Mouse (Mus musculus) kidney, adult 2 months (tissue): ENCODE measurements around the gene Rasal3.

Experiments used
- CTCF ChIP-seq: fragments of 200-500 bp; conservative IDR thresholded peaks from 2 replicates; pipeline ENCODE4 v1.5.1; 2011; ENCODE audit warnings: low read depth, mild to moderate bottlenecking, control low read depth, low read length, moderate library complexity, mixed read lengths; ENCODE audit not compliant: insufficient read depth, insufficient read length
- POLR2A ChIP-seq: fragments of 200-500 bp; IDR thresholded peaks from one replicate; pipeline ENCODE4 v1.6.1; 2011; ENCODE audit warnings: low read depth, low read length, control low read depth

- TF ChIP-seq CTCF = no peak
- TF ChIP-seq POLR2A = no peak
These were observed 19.7 kb downstream of the Rasal3 start for GRCm38 (mm10) chr17:32383661-32384060.
